In the genomic region with DNA sequence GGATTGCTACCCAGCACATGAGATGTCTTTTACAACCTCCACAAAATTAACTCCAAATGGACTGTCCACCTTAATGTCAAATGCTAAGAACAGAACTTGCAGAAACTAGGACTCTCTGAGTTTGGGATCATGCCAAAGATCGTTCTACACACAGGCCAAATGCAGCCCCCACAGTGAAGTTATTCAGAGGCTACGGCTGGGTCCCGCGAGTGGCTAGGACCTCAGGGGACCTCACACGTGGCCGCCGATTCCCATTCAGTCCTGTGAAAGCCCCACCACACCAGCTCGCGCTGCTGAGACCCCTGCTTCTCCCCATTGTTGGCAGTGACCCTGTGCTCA, we compare ENCODE assay signal across 8 mouse cellular contexts. TPM values are rescaled to one million over a fixed set of nuclear protein-coding genes. Genes with fewer than 3 reads are reported as not detected.
A peak's percentile ranks its signal among the peaks of the same experiment; 100 is the strongest.
DNase-seq lines count a peak whose midpoint lies in the region; ATAC-seq and TF ChIP-seq lines count a peak whose summit lies in the region.
"Not testable (repeated sequence)": the region's sequence is repeated elsewhere in the genome, so short reads cannot be mapped to it uniquely, and the experiment has no call there.

No protein-coding gene starts in this region.

- not testable (repeated sequence) for TF ChIP-seq CTCF in CH12.LX (conservative IDR thresholded peaks at IDR 0.05 in 1 of 2, IDR thresholded peaks at IDR 0.05 in 1 of 2; ENCODE audit: low read depth in 2 of 2, low read length in 2 of 2); kidney, adult 2 months (conservative IDR thresholded peaks at IDR 0.05; ENCODE audit: insufficient read depth, insufficient read length, low read depth, low read length); liver, embryonic 14.5 days (IDR thresholded peaks at IDR 0.05; ENCODE audit: low read depth); spleen, adult 2 months (IDR thresholded peaks at IDR 0.05; ENCODE audit: extremely low read depth, insufficient read depth, insufficient read length, insufficient replicate concordance)

- H3K27ac ChIP-seq in CH12.LX (ENCODE audit: insufficient read depth, low read depth) = peak overlapping the region; percentile 49; the same call in 1 of the 2 replicates
- H3K27ac ChIP-seq in brown adipose tissue, adult 24 weeks (replicated peaks; ENCODE audit: low read depth, low read length); heart, embryonic 14.5 days (replicated peaks in 1 of 2; ENCODE audit: control insufficient read depth in 1 of 2, insufficient read depth in 1 of 2, low read depth in 2 of 2, low read length in 2 of 2); kidney, adult 2 months (ENCODE audit: insufficient read depth, low read depth, low read length); spleen, adult 2 months (ENCODE audit: insufficient read depth, low read length): not testable (repeated sequence)
- H3K27ac ChIP-seq in liver, embryonic 14.5 days = peak overlapping the region; percentile 51; the same call in 1 of the 2 replicates
- H3K27ac ChIP-seq in midbrain, embryonic 12.5 days (replicated peaks) = peak overlapping the region; percentile 66

- under 1% methylated on average over 9 of the region's 9 CpGs for WGBS in heart, embryonic 14.5 days
- WGBS in kidney, adult 2 months = 0% methylated on average over 9 of the region's 9 CpGs
- WGBS in liver, embryonic 14.5 days (ENCODE audit: insufficient replicate concordance) = 2% methylated on average over 9 of the region's 9 CpGs
- WGBS in midbrain, embryonic 12.5 days = 2% methylated on average over 9 of the region's 9 CpGs
- 0% methylated on average over 9 of the region's 9 CpGs for WGBS in spleen, adult 2 months

- not testable (repeated sequence) for TF ChIP-seq RAD21 in CH12.LX (IDR thresholded peaks at IDR 0.05; ENCODE audit: low read depth, low read length)

- H3K4me1 ChIP-seq in CH12.LX (ENCODE audit: control insufficient read depth in 1 of 2, insufficient read depth in 2 of 2) = peaks cover 0 to 17% of the 10 kb centered on the region in 2 experiments; a peak in 2 of 4 replicates
- H3K4me1 ChIP-seq in brown adipose tissue, adult 24 weeks (ENCODE audit: control insufficient read depth, insufficient read depth, insufficient read length, low read length); kidney, adult 2 months (ENCODE audit: control insufficient read depth, insufficient read depth, low read length); liver, embryonic 14.5 days (replicated peaks; ENCODE audit: control insufficient read depth in 2 of 2, insufficient read depth in 2 of 2, low read length in 1 of 2); midbrain, embryonic 12.5 days; spleen, adult 2 months (ENCODE audit: control insufficient read depth, insufficient read depth, insufficient read length): not testable (repeated sequence)
- peaks cover 0 to 12% of the 10 kb centered on the region in 2 experiments; a peak in 3 of 4 replicates for H3K4me1 ChIP-seq in heart, embryonic 14.5 days (ENCODE audit: control insufficient read depth in 2 of 2, insufficient read depth in 2 of 2, low read length in 2 of 2)

- peak overlapping the region; percentile 69 for H3K9ac ChIP-seq in CH12.LX (ENCODE audit: insufficient read depth, low read depth)
- H3K9ac ChIP-seq in heart, embryonic 14.5 days (ENCODE audit: low read length) = peak overlapping the region; percentile 76
- peak overlapping the region; percentile 90 for H3K9ac ChIP-seq in liver, embryonic 14.5 days (replicated peaks)
- peak overlapping the region; percentile 62 for H3K9ac ChIP-seq in midbrain, embryonic 12.5 days (replicated peaks)

- in situ Hi-C loops in CH12.LX (cut with MboI; ENCODE audit: low pct_ligation_motif_present, low pct_unique_long_range_greater_than_20kb, low sequenced_read_pairs) = loop anchor here (5.0 kb wide), 1 partner anchor 84 kb away; a partner anchor contains a TSS

- H3K27me3 ChIP-seq in CH12.LX (replicated peaks); heart, embryonic 14.5 days (ENCODE audit: control insufficient read depth, insufficient read depth, low read length); kidney, adult 2 months (replicated peaks; ENCODE audit: control insufficient read depth, insufficient read depth, low read length); liver, embryonic 14.5 days (ENCODE audit: control insufficient read depth, insufficient read depth, low read length); midbrain, embryonic 12.5 days; spleen, adult 2 months (ENCODE audit: control insufficient read depth, insufficient read depth, low read length): not testable (repeated sequence)

- peak overlapping the region; percentile 62 for H3K4me2 ChIP-seq in CH12.LX (ENCODE audit: insufficient read depth, low read depth, poor library complexity, severe bottlenecking)
- H3K4me2 ChIP-seq in heart, embryonic 14.5 days (ENCODE audit: low read length) = peak overlapping the region; percentile 73
- peak overlapping the region; percentile 78 for H3K4me2 ChIP-seq in liver, embryonic 14.5 days (ENCODE audit: low read depth)
- H3K4me2 ChIP-seq in midbrain, embryonic 12.5 days (replicated peaks) = peak overlapping the region; percentile 64

- H3K4me3 ChIP-seq in CH12.LX (replicated peaks in 1 of 3; ENCODE audit: low read depth in 2 of 3, low read length in 2 of 3, poor library complexity in 1 of 3) = peak overlapping the region; percentile 75 to 77 (median 76)
- peak overlapping the region; percentile 81 for H3K4me3 ChIP-seq in brown adipose tissue, adult 24 weeks (ENCODE audit: insufficient read depth, low read depth, low read length)
- peak overlapping the region; percentile 83 to 84 for H3K4me3 ChIP-seq in heart, embryonic 14.5 days (ENCODE audit: control insufficient read depth in 1 of 2, insufficient read depth in 1 of 2, low read depth in 1 of 2, low read length in 2 of 2)
- H3K4me3 ChIP-seq in kidney, adult 2 months (ENCODE audit: insufficient read depth, low read depth, low read length) = peak overlapping the region; percentile 78
- H3K4me3 ChIP-seq in liver, embryonic 14.5 days (ENCODE audit: insufficient read depth in 1 of 2, low read depth in 2 of 2, low read length in 2 of 2) = peak overlapping the region; percentile 87
- H3K4me3 ChIP-seq in midbrain, embryonic 12.5 days = peak overlapping the region; percentile 76
- H3K4me3 ChIP-seq in spleen, adult 2 months (ENCODE audit: extremely low read depth, insufficient read depth, insufficient read length) = peak overlapping the region; percentile 84

- not testable (repeated sequence) for H3K9me3 ChIP-seq in CH12.LX (replicated peaks; ENCODE audit: low read length); heart, embryonic 14.5 days (ENCODE audit: control insufficient read depth, low read length); liver, embryonic 14.5 days (ENCODE audit: control insufficient read depth, low read length); midbrain, embryonic 12.5 days

- TF ChIP-seq POLR2A in CH12.LX (IDR thresholded peaks at IDR 0.05; ENCODE audit: low read depth, low read length); kidney, adult 2 months (IDR thresholded peaks at IDR 0.05; ENCODE audit: low read depth, low read length); spleen, adult 2 months (IDR thresholded peaks at IDR 0.05; ENCODE audit: low read depth, low read length): not testable (repeated sequence)

- dilution Hi-C loops in CH12.LX (cut with MboI; ENCODE audit: extremely low pct_ligation_motif_present, extremely low pct_unique_long_range_greater_than_20kb, low sequenced_read_pairs) = not testable (repeated sequence)

- H3K79me2 ChIP-seq in CH12.LX (replicated peaks; ENCODE audit: control insufficient read depth, extremely low read depth, insufficient read depth, poor library complexity, severe bottlenecking) = peaks cover 38% of the 10 kb centered on the region

- TF ChIP-seq EP300 in CH12.LX (IDR thresholded peaks at IDR 0.05; ENCODE audit: low read length); liver, embryonic 14.5 days (IDR thresholded peaks at IDR 0.05; ENCODE audit: low read depth): not testable (repeated sequence)

- peak; percentile 38 for DNase-seq in CH12.LX (ENCODE audit: extremely low read depth)
- DNase-seq in kidney, adult 2 months; liver, embryonic 14.5 days (ENCODE audit: low read depth in 3 of 3, low spot score in 3 of 3); spleen, adult 2 months (ENCODE audit: low read depth in 1 of 2, low spot score in 2 of 2): not testable (repeated sequence)

- H3K36me3 ChIP-seq in CH12.LX (replicated peaks in 1 of 2; ENCODE audit: control insufficient read depth in 1 of 2, insufficient read depth in 1 of 2, low read length in 1 of 2) = peaks cover 9 to 11% of the 10 kb centered on the region in 2 experiments
- not testable (repeated sequence) for H3K36me3 ChIP-seq in heart, embryonic 14.5 days (ENCODE audit: control insufficient read depth, insufficient read depth, low read length); kidney, adult 2 months (ENCODE audit: control insufficient read depth, insufficient read depth, low read length); liver, embryonic 14.5 days (replicated peaks; ENCODE audit: control insufficient read depth, insufficient read depth, low read depth); midbrain, embryonic 12.5 days; spleen, adult 2 months (ENCODE audit: control insufficient read depth, insufficient read depth, low read length)

- peak; percentile 8; the same call in 1 of the 2 replicates for ATAC-seq in erythroid progenitor cell, adult 5-6 weeks (replicated peaks; ENCODE audit: low FRiP score, poor library complexity, severe bottlenecking)
- ATAC-seq in heart, embryonic 14.5 days (ENCODE audit: insufficient number of reproducible peaks, insufficient read depth, low FRiP score, low read depth); midbrain, embryonic 12.5 days (ENCODE audit: low FRiP score, low read depth): not testable (repeated sequence)
- peak; percentile 17 for ATAC-seq in liver, embryonic 14.5 days (ENCODE audit: insufficient read depth)

RNA-seq across cellular contexts. Expression of a gene that starts 0.7 kb away (rescaled TPM):
- total RNA-seq in CH12.LX (2012; rRNA removed) (27.2 and 40.0 TPM in 2 replicates), CH12.LX (2014; rRNA removed) (23.5 and 37.1 TPM in 2 replicates)
- polyA plus RNA-seq in CH12.LX (2012; ENCODE audit: insufficient read length, low read depth) = 21.3 and 26.0 TPM in 2 replicates
- polyA plus RNA-seq in brown adipose tissue, adult 24 weeks (2012; ENCODE audit: insufficient read depth, insufficient read length, missing spikeins) = 1.6 and 3.2 TPM in 2 replicates
- total RNA-seq in erythroid progenitor cell, adult 5-6 weeks (2015; ENCODE audit: low replicate concordance) = 21.3 and 33.1 TPM in 2 replicates
- total RNA-seq in erythroid progenitor cell, adult 5-6 weeks (2017; ENCODE audit: low replicate concordance) = 18.4 and 38.1 TPM in 2 replicates
- 9.0 and 11.2 TPM in 2 replicates for polyA plus RNA-seq in heart, embryonic 14.5 days (2014; fragmentation: Nextera tagmentation; extraction: Ambion mirVana)
- 0.72 and 0.91 TPM in 2 replicates for polyA plus RNA-seq in kidney, adult 2 months (2012; rRNA removed)
- 2.4 and 4.5 TPM in 2 replicates for polyA plus RNA-seq in liver, embryonic 14.5 days (2012; rRNA removed)
- polyA plus RNA-seq in liver, embryonic 14.5 days (2014; fragmentation: Nextera tagmentation; extraction: Ambion mirVana) = 7.8 and 8.2 TPM in 2 replicates
- polyA plus RNA-seq in midbrain, embryonic 12.5 days (2016; fragmentation: Nextera tagmentation; extraction: Ambion mirVana) = 23.3 and 25.5 TPM in 2 replicates
- polyA plus RNA-seq in spleen, adult 2 months (2012; rRNA removed) = 0.97 and 1.3 TPM in 2 replicates
